ENCODE assay signal across 29 mouse cellular contexts in the genomic region with DNA sequence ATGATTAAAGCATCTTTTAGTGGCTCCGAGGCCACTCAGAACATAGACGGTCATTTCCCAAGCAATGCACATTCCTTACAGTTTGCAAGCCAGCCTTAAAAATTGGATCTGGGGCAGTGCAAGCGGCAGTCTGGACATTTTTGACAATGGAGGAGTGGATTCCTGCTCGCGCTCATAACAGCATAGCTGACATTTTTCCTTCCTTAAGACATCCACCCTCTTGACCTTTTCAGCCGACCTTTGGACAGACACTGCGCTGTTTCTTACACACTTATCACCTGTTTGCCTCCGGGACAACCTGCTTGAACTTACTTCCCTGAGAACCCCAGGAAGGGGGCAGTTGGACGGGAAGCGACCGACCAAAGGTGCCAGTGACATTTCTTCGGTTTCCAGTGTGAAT.
A peak's percentile ranks its signal among the peaks of the same experiment; 100 is the strongest.
DNase-seq lines count a peak whose midpoint lies in the region; ATAC-seq and TF ChIP-seq lines count a peak whose summit lies in the region.
"Had no signal": no experiment of that assay in that cellular context is flagged by ENCODE, and none has a peak within 500 bp of the region (broad histone marks: within the 10 kb centered on the region; RNA-seq: fewer than 3 reads in every experiment).

No protein-coding gene starts in this region.

- intact Hi-C loops in heart, postnatal 14 days (cut with DNase I), result no loop called here

- peak overlapping the region; percentile 59 for H3K4me2 ChIP-seq in heart, embryonic 13.5 days
- H3K4me2 ChIP-seq in kidney, postnatal 0 days (ENCODE audit: low read length), result no peak overlapping the region
- no peak overlapping the region for H3K4me2 ChIP-seq in kidney, embryonic 14.5 days (replicated peaks; ENCODE audit: low read depth, low read length)
- H3K4me2 ChIP-seq: embryonic facial prominence, embryonic 13.5 days; forebrain, embryonic 15.5 days; hindbrain, embryonic 14.5 days; limb, embryonic 13.5 days; liver, embryonic 11.5 days; midbrain, embryonic 12.5 days; neural tube, embryonic 12.5 days had no signal

- peak overlapping the region; percentile 21; the same call in 1 of the 2 replicates for H3K9ac ChIP-seq in heart, embryonic 13.5 days
- H3K9ac ChIP-seq in kidney, postnatal 0 days (ENCODE audit: low read depth, low read length), result no peak overlapping the region
- H3K9ac ChIP-seq in kidney, embryonic 14.5 days (ENCODE audit: low read depth, low read length), result no peak overlapping the region
- H3K9ac ChIP-seq: embryonic facial prominence, embryonic 13.5 days; forebrain, embryonic 15.5 days; hindbrain, embryonic 14.5 days; limb, embryonic 13.5 days; midbrain, embryonic 12.5 days; neural tube, embryonic 12.5 days had no signal

- no peak overlapping the region for H3K27ac ChIP-seq in heart, embryonic 13.5 days (replicated peaks)
- H3K27ac ChIP-seq in kidney, postnatal 0 days, result no peak overlapping the region
- no peak overlapping the region for H3K27ac ChIP-seq in kidney, embryonic 14.5 days (ENCODE audit: low read depth, low read length)
- H3K27ac ChIP-seq: embryonic facial prominence, embryonic 13.5 days; forebrain, embryonic 10.5 days; forebrain, embryonic 15.5 days; hindbrain, embryonic 14.5 days; left cerebral cortex, adult 2 months; limb, embryonic 13.5 days; midbrain, embryonic 12.5 days; neural tube, embryonic 12.5 days had no signal

- TF ChIP-seq CTCF in kidney, postnatal 0 days (IDR thresholded peaks at IDR 0.05; ENCODE audit: low read depth), result no peak

- H3K4me1 ChIP-seq in heart, embryonic 13.5 days, result peaks cover 12% of the 10 kb centered on the region; the same call in 1 of the 2 replicates
- H3K4me1 ChIP-seq in kidney, postnatal 0 days (replicated peaks; ENCODE audit: insufficient read depth, low read length), result no peaks in the 10 kb centered on the region
- no peaks in the 10 kb centered on the region for H3K4me1 ChIP-seq in kidney, embryonic 14.5 days (ENCODE audit: control insufficient read depth, insufficient read depth, low read length)
- H3K4me1 ChIP-seq: embryonic facial prominence, embryonic 13.5 days; forebrain, embryonic 15.5 days; limb, embryonic 13.5 days; midbrain, embryonic 12.5 days; neural tube, embryonic 12.5 days had no signal

- no peak for ATAC-seq in heart, embryonic 13.5 days (ENCODE audit: extremely low read depth, insufficient number of reproducible peaks, low FRiP score, low TSS enrichment)
- 0 out of 2 replicates have a peak, but pooled peaks have one; percentile 25 for ATAC-seq in kidney, postnatal 0 days (replicated peaks; ENCODE audit: low FRiP score, low read depth)
- no peak for ATAC-seq in kidney, embryonic 14.5 days (ENCODE audit: low FRiP score, low TSS enrichment)
- ATAC-seq: forebrain, embryonic 15.5 days; intestine, postnatal 0 days had no signal

- peak overlapping the region; percentile 24 for H3K4me3 ChIP-seq in heart, embryonic 13.5 days
- H3K4me3 ChIP-seq in kidney, postnatal 0 days (replicated peaks; ENCODE audit: low read depth, low read length), result no peak overlapping the region
- H3K4me3 ChIP-seq in kidney, embryonic 14.5 days (ENCODE audit: low read length), result no peak overlapping the region
- H3K4me3 ChIP-seq: embryonic facial prominence, embryonic 13.5 days; forebrain, embryonic 10.5 days; forebrain, embryonic 15.5 days; left cerebral cortex, adult 2 months; limb, embryonic 13.5 days; midbrain, embryonic 12.5 days; myocyte; neural tube, embryonic 12.5 days had no signal

- no peaks in the 10 kb centered on the region for H3K36me3 ChIP-seq in heart, embryonic 13.5 days
- H3K36me3 ChIP-seq in kidney, postnatal 0 days (ENCODE audit: insufficient read depth, low read length), result no peaks in the 10 kb centered on the region
- H3K36me3 ChIP-seq in kidney, embryonic 14.5 days (ENCODE audit: control insufficient read depth, insufficient read depth, low read length), result no peaks in the 10 kb centered on the region
- H3K36me3 ChIP-seq: embryonic facial prominence, embryonic 13.5 days; forebrain, embryonic 15.5 days; G1E; limb, embryonic 13.5 days; midbrain, embryonic 12.5 days; neural tube, embryonic 12.5 days had no signal

- DNase-seq in embryo, embryonic 11 days, result peak; percentile 14
- DNase-seq in embryo, embryonic 10.5 days (ENCODE audit: low spot score), result no peak
- no peak for DNase-seq in heart, postnatal 14 days
- DNase-seq in kidney, postnatal 0 days (ENCODE audit: low spot score), result no peak
- peak; percentile 76 for DNase-seq in yolk sac, embryonic 10.5 days (ENCODE audit: low spot score)
- DNase-seq: adrenal gland, adult 8-10 months; cerebellum, adult 2 months; cerebellum, postnatal 14 days; gastrocnemius, postnatal 25 days; kidney, adult 9 months; kidney, postnatal 25 days; lung, postnatal 36 days; right cerebral cortex, adult 18-20 months; spleen, adult 18-20 months; thymus, postnatal 14 days had no signal

- 24% methylated on average over 12 of the region's 12 CpGs for WGBS in heart, embryonic 13.5 days
- WGBS in kidney, postnatal 0 days, result 65% methylated on average over 12 of the region's 12 CpGs
- 82% methylated on average over 12 of the region's 12 CpGs for WGBS in kidney, embryonic 14.5 days

- H3K9me3 ChIP-seq in heart, embryonic 13.5 days, result no peaks in the 10 kb centered on the region
- H3K9me3 ChIP-seq in kidney, postnatal 0 days (replicated peaks; ENCODE audit: low read length), result no peaks in the 10 kb centered on the region
- no peaks in the 10 kb centered on the region for H3K9me3 ChIP-seq in kidney, embryonic 14.5 days (ENCODE audit: control insufficient read depth, low read length)
- H3K9me3 ChIP-seq: embryonic facial prominence, embryonic 13.5 days; forebrain, embryonic 10.5 days; forebrain, embryonic 15.5 days; G1E; limb, embryonic 13.5 days; midbrain, embryonic 12.5 days; neural tube, embryonic 12.5 days had no signal

- no peaks in the 10 kb centered on the region for H3K27me3 ChIP-seq in heart, embryonic 13.5 days (replicated peaks)
- H3K27me3 ChIP-seq in kidney, postnatal 0 days (ENCODE audit: insufficient read depth, low read length), result no peaks in the 10 kb centered on the region
- H3K27me3 ChIP-seq in kidney, embryonic 14.5 days (ENCODE audit: control insufficient read depth, insufficient read depth, low read length), result no peaks in the 10 kb centered on the region
- H3K27me3 ChIP-seq: embryonic facial prominence, embryonic 13.5 days; forebrain, embryonic 15.5 days; limb, embryonic 13.5 days; midbrain, embryonic 12.5 days; neural tube, embryonic 12.5 days had no signal

Comparison
In these comparisons a context has a peak if more than half of its experiments do, and no peak if none do; other contexts are left out.
1. DNase-seq: peak in embryo, embryonic 11 days (single experiment) and yolk sac, embryonic 10.5 days (single experiment); none in embryo, embryonic 10.5 days (single experiment), heart, postnatal 14 days (0 of 2) and kidney, postnatal 0 days (single experiment).